Mouse (Mus musculus) embryonic fibroblast, embryonic 13.5 days (primary cell): Measurements from ENCODE around the gene Myoc.

Experiments
- CTCF ChIP-seq: IDR thresholded peaks from 2 replicates; pipeline ENCODE4 v1.5.1; 2011; ENCODE audit warnings: mild to moderate bottlenecking, control low read depth, low read length, moderate library complexity, borderline replicate concordance; ENCODE audit not compliant: insufficient read depth
- POLR2A ChIP-seq: IDR thresholded peaks from 2 replicates; pipeline ENCODE4 v1.6.1; 2011; ENCODE audit warnings: low read depth, mild to moderate bottlenecking, control low read depth, low read length, moderate library complexity

DNA sequence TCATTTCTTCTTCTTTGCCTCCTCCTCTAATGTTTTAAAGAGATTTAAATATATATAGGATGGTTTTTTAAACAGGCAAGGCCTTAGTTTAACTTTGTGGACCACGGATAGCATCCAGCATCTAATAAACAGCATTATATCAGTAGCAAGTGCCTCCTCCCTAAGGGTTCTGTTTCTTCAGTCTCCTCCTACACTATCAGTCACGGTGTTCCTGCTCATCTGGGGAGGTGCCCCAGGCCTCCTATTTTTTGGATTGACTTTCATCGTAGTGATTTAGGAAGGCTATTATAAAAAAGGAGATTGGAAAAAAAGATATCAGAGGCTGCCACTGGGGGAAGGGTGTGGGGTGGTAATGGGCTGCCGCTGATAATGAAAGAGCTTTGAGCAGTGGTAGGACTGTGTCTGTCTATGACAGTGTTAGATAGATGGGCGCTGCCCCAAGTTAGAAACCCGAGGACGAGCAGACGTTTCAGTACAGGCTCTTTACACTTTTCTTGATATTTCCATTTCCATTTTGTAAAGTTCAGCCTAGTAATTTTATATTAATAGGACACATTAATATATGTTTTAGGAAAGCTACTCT lies 48.4 kb upstream of the Myoc start:
- TF ChIP-seq CTCF: no peak
- no peak for TF ChIP-seq POLR2A
